Mouse (Mus musculus) frontal cortex, postnatal 25 days (tissue): ENCODE data around the gene Cops2.

Source experiments
- DNase-seq, 2 experiments: peaks; one replicate each; pipeline ENCODE4 v3.0.0; 2022; ENCODE audit warnings: low spot score in 2 of 2

The Cops2 gene

DNA sequence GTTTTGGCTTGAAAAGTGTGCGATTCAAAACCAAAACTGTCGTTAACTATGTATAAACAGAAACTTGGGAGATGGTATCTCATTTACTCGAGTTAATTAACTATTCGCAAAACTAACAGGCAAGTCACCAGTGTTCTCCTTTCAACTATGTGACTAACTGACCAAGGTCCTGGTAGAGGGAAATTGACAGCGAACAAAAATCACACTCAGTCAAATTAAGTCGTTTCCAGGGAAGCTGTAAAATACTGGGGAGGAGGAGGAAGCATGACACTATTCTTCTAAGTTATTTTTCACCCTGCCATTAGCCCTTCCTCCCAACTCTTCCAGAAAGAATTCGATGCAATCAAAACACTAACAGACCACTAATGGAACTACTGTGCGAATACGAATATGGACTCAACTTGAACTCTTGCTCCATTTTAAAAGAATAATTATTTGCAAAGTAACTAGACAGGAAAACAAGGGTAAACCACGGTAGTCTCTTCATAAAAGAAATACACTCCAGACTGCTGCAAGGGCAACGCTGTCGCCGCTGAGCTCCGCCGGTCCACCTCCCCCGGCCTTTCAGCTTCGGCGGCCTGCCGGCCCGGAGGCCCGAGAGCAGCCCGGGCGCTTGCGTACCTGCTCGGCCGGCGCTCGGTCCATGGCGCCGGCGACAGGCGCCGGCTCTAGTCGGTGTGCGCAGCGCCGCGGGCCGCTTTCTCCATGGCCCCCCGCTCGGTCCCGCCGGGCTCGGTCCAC lies 76.8 kb downstream of the Cops2 start:
- DNase-seq = no peak

DNA sequence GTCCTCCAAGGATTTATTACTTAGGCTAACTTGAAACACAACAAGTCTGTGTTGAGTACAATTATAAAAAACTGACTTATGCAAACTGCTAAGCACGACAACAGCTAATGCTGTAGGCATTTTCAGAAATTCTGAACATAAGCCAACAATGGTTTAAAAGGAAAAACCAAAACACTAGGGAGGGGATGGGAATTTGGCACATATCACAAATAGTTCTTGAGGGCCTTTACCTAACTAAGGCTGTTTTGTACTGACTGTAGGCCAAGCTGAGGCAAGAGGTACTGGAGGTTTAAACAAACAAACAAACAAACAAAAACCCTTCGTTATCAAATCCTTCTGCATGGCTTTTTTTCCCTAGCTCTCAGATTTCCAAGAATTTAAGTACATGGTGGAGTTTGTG lies 77.9 kb downstream of the Cops2 start:
- DNase-seq = no peak
